Mouse (Mus musculus) liver, embryonic 11.5 days (tissue): ENCODE results near the gene Trip6. TPM values are rescaled to one million over a fixed set of nuclear protein-coding genes. Genes with fewer than 3 reads are reported as not detected.

Experiments
- ATAC-seq: fragments of 200-750 bp; cut with Nextera tagmentation; replicated peaks from 2 replicates; pipeline ENCODE4 v1.8.0; 2017; ENCODE audit warnings: moderate number of reproducible peaks, mild to moderate bottlenecking, moderate TSS enrichment, moderate library complexity; ENCODE audit not compliant: low FRiP score
- DNase-seq: peaks from one replicate; pipeline ENCODE4 v3.0.0-alpha.2; 2017; ENCODE audit warnings: low spot score
- H3K27ac ChIP-seq: fragments of 300-500 bp; sonication (generic); 2 replicates; pipeline ENCODE4 v1.5.1; 2014; ENCODE audit warnings: mild to moderate bottlenecking, low read depth, low read length, control low read depth
- H3K27me3 ChIP-seq: fragments of 300-500 bp; sonication (generic); replicated peaks from 2 replicates; pipeline ENCODE4 v1.6.1; 2014; ENCODE audit warnings: low read length, mixed read lengths; ENCODE audit not compliant: control insufficient read depth, insufficient read depth
- H3K36me3 ChIP-seq: fragments of 300-500 bp; sonication (generic); 2 replicates; pipeline ENCODE4 v1.6.1; 2014; ENCODE audit warnings: mild to moderate bottlenecking, low read length, moderate library complexity, mixed read lengths; ENCODE audit not compliant: control insufficient read depth, insufficient read depth
- H3K4me1 ChIP-seq: fragments of 300-500 bp; sonication (generic); replicated peaks from 2 replicates; pipeline ENCODE4 v1.6.1; 2014; ENCODE audit warnings: low read length, mixed read lengths; ENCODE audit not compliant: control insufficient read depth, insufficient read depth
- H3K4me2 ChIP-seq: fragments of 300-500 bp; sonication (generic); 2 replicates; pipeline ENCODE4 v1.6.1; 2014; ENCODE audit warnings: mild to moderate bottlenecking, control low read depth, moderate library complexity
- H3K4me3 ChIP-seq: fragments of 300-500 bp; sonication (generic); 2 replicates; pipeline ENCODE4 v1.5.1; 2014; ENCODE audit warnings: low read depth, low read length, control low read depth
- H3K9ac ChIP-seq: fragments of 300-500 bp; sonication (generic); 2 replicates; pipeline ENCODE4 v1.6.1; 2014; ENCODE audit warnings: low read depth, low read length, control low read depth
- H3K9me3 ChIP-seq: fragments of 300-500 bp; sonication (generic); 2 replicates; pipeline ENCODE4 v1.6.1; 2016; ENCODE audit warnings: low read length, inconsistent platforms, mixed read lengths; ENCODE audit not compliant: control insufficient read depth
- WGBS: fragments of 180-500 bp; shearing (Covaris S2); extraction: QIAGEN DNeasy Blood & Tissue Kit; methylation state at CpG from one replicate; pipeline ENCODE4 v1.1.7; 2014; 5-methylcytosine and 5-hydroxymethylcytosine counted together
- polyA plus RNA-seq: library from polyadenylated mRNA; unstranded; fragments of >200 nt; fragmentation: Nextera tagmentation; extraction: Ambion mirVana; gene quantifications from 2 replicates; pipeline ENCODE4 v1.2.1, GENCODE M21; 2014

The Trip6 gene
- 31.0 and 31.6 TPM in 2 replicates for polyA plus RNA-seq

DNA sequence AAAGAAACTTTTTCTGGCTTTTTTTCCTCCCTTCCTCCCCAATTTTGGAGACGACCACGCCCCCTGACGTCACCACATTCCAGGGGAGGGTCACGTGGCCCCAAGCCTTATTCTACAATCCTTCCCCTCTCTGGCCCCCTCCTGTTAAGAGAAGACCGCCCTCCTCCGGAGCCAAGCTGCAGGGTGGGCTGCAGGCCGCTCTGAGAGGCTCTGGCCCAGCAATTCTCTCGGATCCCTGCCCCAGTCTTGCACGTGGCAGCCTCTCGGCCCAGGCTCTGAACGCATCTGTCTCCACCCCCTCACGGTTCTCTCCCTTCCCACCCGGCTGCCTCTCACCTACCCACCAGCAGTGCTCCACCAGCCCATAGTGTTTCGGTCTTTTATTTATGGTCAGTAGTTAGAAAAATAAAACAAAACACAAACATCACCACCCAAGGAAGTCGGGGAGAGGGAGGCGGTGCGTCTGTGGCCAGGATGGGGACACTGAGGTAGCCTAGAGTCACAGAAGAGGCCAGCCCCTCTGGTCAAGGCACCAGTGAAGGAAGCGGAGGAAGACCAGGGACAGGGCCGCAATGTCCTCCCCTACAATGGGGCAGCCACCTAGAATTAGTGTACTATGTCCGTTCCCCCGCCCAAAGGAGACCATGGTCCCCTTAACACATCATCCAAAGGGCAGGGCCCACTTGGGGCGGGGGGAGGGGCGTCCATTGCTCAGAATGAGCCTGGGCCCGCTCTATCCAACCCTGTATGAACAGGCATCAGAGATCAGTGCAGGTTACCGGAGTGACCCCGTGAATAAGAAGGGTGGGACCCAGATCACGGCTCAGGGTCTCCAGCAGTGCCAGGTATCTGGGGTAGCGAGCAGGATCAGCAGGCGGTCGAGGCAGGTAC is at the start of gene Trip6:
TSS of gene Trip6 (minus strand) at position 212 of the 891 bp plus-strand sequence.
- Histone ChIP-seq H3K4me3 (peak within 1 kb of the TSS; percentile 72), H3K27me3 (no peaks in the 10 kb centered on the region), H3K4me1 (peaks cover 38% of the 10 kb centered on the region), H3K9ac (peak within 1 kb of the TSS; percentile 85), H3K4me2 (peak within 1 kb of the TSS; percentile 92), H3K27ac (peak within 1 kb of the TSS; percentile 75; the same call in 1 of the 2 replicates), H3K9me3 (no peaks in the 10 kb centered on the region), H3K36me3 (peaks cover 11% of the 10 kb centered on the region; the same call in 1 of the 2 replicates)
- DNase-seq (peak; percentile 87), ATAC-seq (peak; percentile 70)
- WGBS: 31% methylated on average over 30 of the region's 30 CpGs

GRCm38 (mm10) chr5:137358382-137358781 is 44.2 kb upstream of the Trip6 start:
- Histone ChIP-seq H3K4me3 (no peak overlapping the region), H3K4me2 (no peak overlapping the region), H3K27me3 (peaks cover 3% of the 10 kb centered on the region; the same call in 1 of the 2 replicates), H3K36me3 (peaks cover 53% of the 10 kb centered on the region), H3K9ac (no peak overlapping the region), H3K27ac (no peak overlapping the region), H3K9me3 (no peaks in the 10 kb centered on the region), H3K4me1 (no peaks in the 10 kb centered on the region)
- ATAC-seq (no peak), DNase-seq (no peak)
- 38% methylated on average over 7 of the region's 7 CpGs for WGBS

DNA sequence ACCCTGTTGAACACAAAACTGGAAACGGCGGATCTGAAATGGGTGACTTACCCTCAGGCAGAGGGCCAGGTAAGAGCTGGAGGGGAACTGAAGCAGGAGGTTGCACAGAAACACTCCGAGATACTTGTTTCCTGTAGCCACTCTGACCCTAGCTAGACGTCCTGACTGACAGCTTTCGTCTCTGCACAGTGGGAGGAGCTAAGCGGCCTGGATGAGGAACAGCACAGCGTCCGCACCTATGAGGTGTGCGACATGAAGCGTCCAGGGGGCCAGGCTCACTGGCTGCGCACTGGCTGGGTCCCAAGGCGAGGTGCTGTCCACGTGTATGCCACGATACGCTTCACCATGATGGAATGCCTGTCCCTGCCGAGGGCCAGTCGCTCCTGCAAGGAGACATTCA is 39.9 kb upstream of the Trip6 start:
- Histone ChIP-seq H3K36me3 (peaks cover 24% of the 10 kb centered on the region), H3K27me3 (peaks cover 32% of the 10 kb centered on the region), H3K4me3 (no peak overlapping the region), H3K9ac (no peak overlapping the region), H3K4me1 (peaks cover under 1% of the 10 kb centered on the region; the same call in 1 of the 2 replicates), H3K9me3 (no peaks in the 10 kb centered on the region), H3K4me2 (no peak overlapping the region), H3K27ac (no peak overlapping the region)
- DNase-seq (no peak), ATAC-seq (no peak)
- 76% methylated on average over 17 of the region's 17 CpGs for WGBS

DNA sequence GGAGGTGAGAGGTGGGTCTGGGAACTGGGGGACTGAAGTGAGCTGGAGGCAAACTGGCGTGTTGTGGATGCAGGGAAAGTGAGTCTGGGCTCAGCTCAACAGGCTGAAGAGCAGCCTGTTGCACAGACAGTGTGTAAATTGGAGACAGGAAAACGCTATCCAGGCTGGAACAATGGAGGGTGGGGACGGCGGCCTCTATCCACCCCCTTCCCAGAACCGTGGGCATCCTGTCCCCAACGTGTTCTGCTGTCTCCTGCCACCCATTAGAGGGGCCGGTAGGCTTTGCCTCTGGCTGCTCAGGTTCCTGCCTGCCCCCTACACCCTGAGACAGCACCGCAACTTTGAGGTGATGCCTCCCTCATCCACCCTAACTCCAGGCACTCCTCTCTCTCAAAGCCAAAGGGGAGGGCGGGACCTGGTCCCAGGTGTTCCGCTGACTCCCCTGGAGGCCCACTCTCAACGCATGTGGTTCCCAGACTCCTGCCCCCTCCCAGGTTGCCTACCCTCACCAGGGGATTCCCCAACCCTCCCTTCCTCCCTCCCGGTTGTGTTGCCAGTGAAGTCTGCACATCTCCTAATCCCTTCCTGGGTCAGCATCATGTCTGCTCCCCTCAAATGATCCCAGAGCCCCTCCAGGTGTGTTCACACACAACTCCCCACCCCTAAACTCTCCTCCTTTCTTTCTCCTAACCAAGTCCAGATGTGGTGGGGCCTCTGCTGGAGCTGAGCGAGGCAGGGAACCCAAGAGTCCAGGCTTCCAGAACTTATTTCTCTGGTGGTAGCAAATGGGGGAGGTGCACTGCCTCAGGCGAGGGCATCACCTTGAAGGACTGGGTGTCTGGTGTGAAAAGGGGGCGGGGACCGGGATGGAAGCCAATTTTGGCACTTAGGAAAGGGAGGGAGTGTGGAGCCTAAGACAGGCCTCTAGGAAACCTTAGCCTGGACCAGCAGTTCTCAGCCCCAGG is 38.1 kb upstream of the Trip6 start:
- H3K4me2 ChIP-seq: peak overlapping the region; percentile 67
- peaks cover 49% of the 10 kb centered on the region for H3K27me3 ChIP-seq
- no peak overlapping the region for H3K27ac ChIP-seq
- H3K36me3 ChIP-seq: peaks cover 16% of the 10 kb centered on the region; the same call in 1 of the 2 replicates
- peak overlapping the region; percentile 31; the same call in 1 of the 2 replicates for H3K9ac ChIP-seq
- ATAC-seq: no peak
- peak overlapping the region; percentile 66 for H3K4me3 ChIP-seq
- 30% methylated on average over 16 of the region's 16 CpGs for WGBS
- H3K9me3 ChIP-seq: no peaks in the 10 kb centered on the region
- H3K4me1 ChIP-seq: peaks cover 9% of the 10 kb centered on the region
- DNase-seq: no peak

DNA sequence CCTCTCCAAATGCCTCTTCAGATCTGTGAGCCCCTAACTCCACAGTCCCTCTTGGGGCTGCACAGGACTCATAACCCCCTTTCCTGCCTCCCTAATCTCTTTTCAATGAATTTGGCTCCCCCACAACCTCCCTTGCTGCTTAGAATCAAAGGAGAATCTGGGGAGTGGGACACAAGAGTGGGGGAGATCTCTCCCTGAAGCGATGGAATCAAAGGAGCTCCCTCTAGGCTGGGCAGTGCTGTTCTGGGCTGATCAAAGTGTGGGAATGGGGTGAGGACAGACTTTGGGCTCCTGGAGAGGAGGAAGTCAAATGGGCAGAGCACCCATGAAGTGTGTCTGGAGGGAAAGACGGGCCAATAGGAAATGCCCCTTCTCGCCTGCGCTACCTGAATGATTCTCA is 37.2 kb upstream of the Trip6 start:
- peaks cover 13% of the 10 kb centered on the region for H3K4me1 ChIP-seq
- peak overlapping the region; percentile 67 for H3K4me2 ChIP-seq
- H3K4me3 ChIP-seq: peak overlapping the region; percentile 66
- H3K9me3 ChIP-seq: no peaks in the 10 kb centered on the region
- DNase-seq: no peak
- peak overlapping the region; percentile 77 for H3K9ac ChIP-seq
- 26% methylated on average over 4 of the region's 4 CpGs for WGBS
- peaks cover 49% of the 10 kb centered on the region for H3K27me3 ChIP-seq
- no peak overlapping the region for H3K27ac ChIP-seq
- ATAC-seq: no peak
- peaks cover 15% of the 10 kb centered on the region; the same call in 1 of the 2 replicates for H3K36me3 ChIP-seq

- WGBS: 8% methylated on average over 8 of the region's 8 CpGs
- Histone ChIP-seq H3K9me3 (no peaks in the 10 kb centered on the region), H3K27me3 (peaks cover 49% of the 10 kb centered on the region)
These were observed 36.8 kb upstream of the Trip6 start for GRCm38 (mm10) chr5:137351058-137351380.

DNA sequence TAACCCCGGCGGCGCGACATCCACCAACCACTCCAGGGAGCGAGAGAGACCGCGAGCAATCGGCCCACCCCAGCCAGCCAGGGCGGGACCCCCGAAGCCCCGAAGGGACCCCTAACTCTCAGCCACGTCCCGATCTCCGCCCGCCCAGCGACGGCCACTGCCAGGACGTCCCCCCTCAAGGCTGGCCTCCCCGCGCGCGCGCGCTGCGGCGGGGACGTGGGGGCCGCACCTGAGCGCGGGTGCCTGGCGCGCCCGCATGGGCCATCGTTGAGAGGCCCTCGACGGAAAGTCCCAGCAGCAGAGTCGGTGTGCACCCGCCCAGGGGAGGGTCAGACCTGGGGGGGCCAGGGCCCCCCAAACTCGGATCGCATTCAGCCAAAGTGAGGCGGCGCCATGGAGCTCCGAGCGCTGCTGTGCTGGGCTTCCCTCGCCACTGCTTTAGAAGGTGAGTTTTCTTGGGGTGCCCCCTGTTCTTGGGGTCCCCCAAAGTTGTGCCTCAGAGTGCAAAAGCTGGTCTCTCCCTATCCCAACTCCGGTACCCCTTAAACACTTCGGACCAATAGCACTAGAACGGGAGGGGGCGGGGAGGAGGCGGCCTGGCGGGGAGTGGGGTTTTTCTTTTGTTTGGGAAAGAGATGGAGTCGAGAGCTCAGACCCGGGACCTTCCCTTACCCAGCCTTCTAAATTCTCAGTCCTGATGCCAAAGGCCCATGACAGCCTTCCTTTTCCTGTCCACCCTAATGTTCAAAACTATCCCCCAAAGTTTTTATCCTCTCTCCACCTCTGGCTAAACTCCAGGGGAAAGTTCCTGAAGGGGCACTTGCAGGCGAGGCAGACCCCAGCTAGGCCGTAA is 36.2 kb upstream of the Trip6 start:
- Histone ChIP-seq H3K36me3 (peaks cover 12% of the 10 kb centered on the region; the same call in 1 of the 2 replicates), H3K4me1 (peaks cover 15% of the 10 kb centered on the region), H3K4me3 (peak overlapping the region; percentile 66), H3K4me2 (peak overlapping the region; percentile 67), H3K9ac (peak overlapping the region; percentile 77), H3K9me3 (no peaks in the 10 kb centered on the region), H3K27ac (peak overlapping the region; percentile 84), H3K27me3 (peaks cover 49% of the 10 kb centered on the region)
- 2% methylated on average over 50 of the region's 55 CpGs for WGBS
- no peak for DNase-seq
- ATAC-seq: peak; percentile 29

More at GRCm38 (mm10) chr5:137351058-137351380, 36.8 kb upstream of the Trip6 start:
- H3K4me3 ChIP-seq: peak overlapping the region; percentile 66
- peak overlapping the region; percentile 77 for H3K9ac ChIP-seq
- peak overlapping the region; percentile 67 for H3K4me2 ChIP-seq
- peaks cover 15% of the 10 kb centered on the region for H3K4me1 ChIP-seq
- H3K27ac ChIP-seq: no peak overlapping the region
- H3K36me3 ChIP-seq: peaks cover 15% of the 10 kb centered on the region; the same call in 1 of the 2 replicates
- no peak for ATAC-seq
- no peak for DNase-seq
